Mouse (Mus musculus): Measurements from ENCODE around the gene Dusp23.
A peak's percentile ranks its signal among the peaks of the same experiment; 100 is the strongest.

GRCm38 (mm10) chr1:172637801-172638200 is 5.0 kb upstream of the Dusp23 start:
- no peak for TF ChIP-seq EP300 (optimal IDR thresholded peaks at IDR 0.05)
- peak; percentile 49 for TF ChIP-seq CTCF (IDR thresholded peaks at IDR 0.05; ENCODE audit: low read depth)
